Mouse (Mus musculus): ENCODE data around the gene Rela.
A peak's percentile ranks its signal among the peaks of the same experiment; 100 is the strongest.
"Not testable (repeated sequence)": the region's sequence is repeated elsewhere in the genome, so short reads cannot be mapped to it uniquely, and the experiment has no call there.

Rela gene

DNA sequence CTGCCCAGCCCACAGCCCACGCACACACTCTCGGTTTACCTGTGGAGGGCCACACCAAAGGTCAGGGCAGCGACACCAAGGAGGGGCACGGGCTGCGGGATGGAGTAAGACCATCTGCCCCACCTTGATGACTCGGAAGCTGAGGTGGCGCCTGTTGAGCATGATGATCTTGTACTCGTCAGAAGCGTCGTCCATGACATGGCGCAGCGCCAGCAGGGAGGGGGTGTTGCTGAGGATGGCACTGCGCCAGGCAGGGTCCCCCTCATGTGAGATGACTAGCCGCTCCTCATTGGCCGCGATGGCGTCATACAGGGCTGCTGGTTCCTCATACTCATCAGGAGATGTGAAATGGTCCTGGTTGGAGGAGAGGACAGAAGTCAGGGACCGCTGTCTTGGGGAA lies 29.1 kb downstream of the Rela start:
- DNase-seq: no peak

GRCm38 (mm10) chr19:5668372-5668771 lies 31.1 kb downstream of the Rela start:
- no peak for DNase-seq

DNA sequence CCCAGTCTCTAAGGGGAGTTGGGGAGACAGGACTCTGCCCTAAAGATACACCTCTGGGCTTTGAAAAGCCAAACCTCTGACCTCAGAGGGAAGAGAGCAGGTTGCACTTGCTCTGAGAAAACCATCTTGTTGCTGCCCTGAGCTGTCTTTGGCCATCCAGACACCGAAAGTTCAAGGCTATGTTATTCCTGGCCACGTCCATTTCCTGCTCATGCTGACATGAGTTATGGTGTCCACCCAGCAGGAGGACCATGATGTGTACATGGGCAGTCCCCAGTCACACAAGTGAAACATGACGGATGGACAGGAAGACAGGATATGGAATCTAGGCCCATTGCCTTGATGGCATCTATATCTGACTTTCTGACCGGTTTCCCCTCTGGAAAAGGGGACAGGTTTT lies 43.1 kb downstream of the Rela start:
- no peak for DNase-seq

GRCm38 (mm10) chr19:5684236-5684635 lies 47.0 kb downstream of the Rela start:
- DNase-seq: no peak

DNA sequence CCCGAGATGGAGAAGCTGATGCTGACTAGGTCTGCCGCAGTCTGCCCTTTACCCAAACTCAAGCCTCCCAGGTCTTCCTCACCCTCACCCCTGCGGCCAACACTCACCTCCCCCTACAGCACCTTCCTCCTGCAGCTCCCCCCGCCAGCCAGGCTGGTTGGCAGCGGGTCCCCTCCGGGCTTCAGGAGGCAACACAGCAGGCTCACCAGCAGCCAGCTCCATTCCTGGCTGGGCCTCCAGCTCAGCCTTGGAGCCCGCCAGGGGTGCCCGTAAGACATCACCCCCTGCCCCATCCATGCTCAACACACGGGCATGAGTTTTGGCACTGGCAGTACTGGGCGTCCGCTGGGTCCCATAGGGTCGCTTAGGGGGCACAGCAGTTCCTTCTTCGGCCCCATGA lies 47.7 kb downstream of the Rela start:
- DNase-seq: no peak

DNA sequence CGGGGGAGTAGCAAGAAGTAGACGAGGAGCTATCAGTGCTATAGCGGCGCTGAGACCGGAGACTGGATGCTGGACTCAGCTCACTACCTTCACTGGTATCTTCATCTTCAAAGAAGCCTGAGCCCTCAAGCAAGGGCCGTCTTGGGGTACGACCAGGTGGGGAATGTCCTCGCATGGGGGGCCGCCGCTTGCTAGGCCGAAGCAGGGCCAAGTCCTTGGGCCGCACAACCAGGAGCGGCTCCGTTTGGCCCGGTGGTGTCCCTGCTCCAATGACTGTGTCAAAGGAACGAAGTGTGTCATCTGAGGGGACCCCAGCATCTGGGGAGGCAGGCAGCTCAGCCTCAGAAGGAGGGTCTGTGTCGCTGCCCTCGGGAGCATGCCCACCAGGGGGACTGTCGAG lies 48.1 kb downstream of the Rela start:
- no peak for DNase-seq

DNA sequence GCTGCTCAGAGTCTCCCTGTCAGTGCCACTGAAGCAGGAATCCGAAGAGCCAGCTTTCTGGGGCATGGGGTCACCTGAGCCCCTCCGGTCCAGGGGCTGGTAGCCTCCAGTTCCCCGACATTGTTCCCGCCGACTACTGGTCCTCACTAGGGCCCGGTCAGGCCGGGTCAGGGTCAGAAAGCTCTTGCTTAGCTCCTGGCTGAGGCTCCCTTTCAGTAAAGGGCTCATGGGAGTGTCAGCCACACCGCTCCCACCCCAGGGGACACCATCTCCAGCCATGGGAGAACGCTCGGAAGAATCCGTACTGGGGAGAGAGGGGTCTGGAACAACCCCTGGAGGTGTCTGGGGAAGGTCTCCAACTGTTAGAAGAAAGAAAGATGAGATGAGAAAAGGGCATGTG lies 48.6 kb downstream of the Rela start:
- no peak for DNase-seq

GRCm38 (mm10) chr19:5686437-5686836 lies 49.2 kb downstream of the Rela start:
- DNase-seq: no peak

- not testable (repeated sequence) for DNase-seq
Measured at GRCm38 (mm10) chr19:5686954-5687353, 49.7 kb downstream of the Rela start.

DNA sequence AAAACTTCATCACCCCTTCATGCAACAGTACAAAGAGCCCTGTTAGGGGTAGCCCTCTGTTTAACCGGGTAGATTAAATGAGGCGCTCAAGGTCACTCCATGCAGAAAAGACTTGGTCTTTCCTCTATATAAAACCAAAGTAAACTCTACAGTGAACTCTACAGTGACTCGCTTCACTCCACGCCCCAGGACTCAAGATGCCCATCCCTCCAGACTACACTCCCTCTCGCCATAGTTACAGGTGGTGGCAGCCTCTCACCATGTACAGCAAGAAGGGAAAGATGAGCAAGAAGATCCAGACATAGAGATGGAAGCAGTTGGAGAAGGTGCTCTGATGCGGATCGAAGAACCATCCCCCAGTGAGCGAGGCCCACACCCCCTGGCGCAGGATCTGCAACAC lies 50.5 kb downstream of the Rela start:
- DNase-seq: no peak

- peak; percentile 99 for DNase-seq
Measured at GRCm38 (mm10) chr19:5688200-5689087, 51.2 kb downstream of the Rela start, which contains the start of the genes Map3k11 and Pcnx3. TSS of gene Map3k11 (plus strand) at chr19:5688742. TSS of gene Pcnx3 (minus strand) at chr19:5688908.

- DNase-seq: no peak
Measured at GRCm38 (mm10) chr19:5689088-5689428, 51.8 kb downstream of the Rela start.

- peak; percentile 85 for DNase-seq
Measured at GRCm38 (mm10) chr19:5689565-5690342, 52.5 kb downstream of the Rela start.

- DNase-seq: peak; percentile 18
Measured at GRCm38 (mm10) chr19:5690343-5690735, 53.1 kb downstream of the Rela start.

GRCm38 (mm10) chr19:5691601-5692000 lies 54.3 kb downstream of the Rela start:
- DNase-seq: no peak

- DNase-seq: no peak
Measured at GRCm38 (mm10) chr19:5692086-5692912, 55.0 kb downstream of the Rela start.

- no peak for DNase-seq
Measured at GRCm38 (mm10) chr19:5692913-5693396, 55.7 kb downstream of the Rela start.

GRCm38 (mm10) chr19:5693801-5694200 lies 56.5 kb downstream of the Rela start:
- DNase-seq: no peak

DNA sequence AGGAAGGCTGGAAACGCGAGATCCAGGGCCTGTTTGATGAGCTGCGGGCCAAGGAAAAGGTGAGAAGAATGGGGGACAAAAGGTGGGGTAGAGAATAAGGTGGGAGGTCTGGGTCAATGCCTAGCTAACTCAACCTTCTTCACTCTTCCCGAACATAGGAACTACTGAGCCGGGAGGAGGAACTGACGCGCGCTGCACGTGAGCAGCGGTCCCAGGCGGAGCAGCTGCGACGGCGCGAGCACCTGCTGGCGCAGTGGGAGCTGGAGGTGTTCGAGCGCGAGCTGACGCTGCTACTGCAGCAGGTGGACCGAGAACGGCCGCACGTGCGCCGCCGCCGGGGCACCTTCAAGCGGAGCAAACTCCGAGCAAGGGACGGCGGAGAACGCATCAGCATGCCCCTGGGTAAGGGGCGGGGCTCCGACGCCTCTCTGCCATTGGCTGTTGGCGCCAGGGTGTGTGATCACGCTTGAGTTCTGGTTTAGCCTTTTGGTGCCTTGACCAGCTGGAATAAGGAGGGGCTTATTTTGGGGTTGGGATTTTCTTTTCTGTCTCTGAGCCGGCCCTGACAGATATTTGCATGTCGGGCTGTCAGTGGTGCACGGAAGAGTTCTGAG lies 58.7 kb downstream of the Rela start:
- no peak for DNase-seq

All from right cerebral cortex, adult 18-20 months (tissue).